Mouse (Mus musculus) kidney, adult 11 months (tissue): ENCODE measurements around the gene Fem1b.
"Not testable (repeated sequence)": the region's sequence is repeated elsewhere in the genome, so short reads cannot be mapped to it uniquely, and the experiment has no call there.

ENCODE experiments used
- DNase-seq: peaks from one replicate; pipeline ENCODE4 v3.0.0; 2022

Gene Fem1b

GRCm38 (mm10) chr9:62811516-62812121, at the start of gene Fem1b:
TSS of gene Fem1b (minus strand) at chr9:62811934.
- peak; percentile 90 for DNase-seq

- DNase-seq = no peak
Measured at GRCm38 (mm10) chr9:62860866-62861265, 49.1 kb upstream of the Fem1b start.

- not testable (repeated sequence) for DNase-seq
Measured at GRCm38 (mm10) chr9:62860102-62860501, 48.4 kb upstream of the Fem1b start.

GRCm38 (mm10) chr9:62858266-62859019, 46.7 kb upstream of the Fem1b start:
- DNase-seq = no peak

- peak; percentile 94 for DNase-seq
Measured at GRCm38 (mm10) chr9:62857719-62858261, 46.1 kb upstream of the Fem1b start, which contains the start of gene Calml4. TSS of gene Calml4 (plus strand) at chr9:62858080.

GRCm38 (mm10) chr9:62857216-62857615, 45.5 kb upstream of the Fem1b start:
- peak; percentile 81 for DNase-seq

- DNase-seq = no peak
Measured at GRCm38 (mm10) chr9:62854483-62854882, 42.7 kb upstream of the Fem1b start.

- no peak for DNase-seq
Measured at GRCm38 (mm10) chr9:62851571-62851970, 39.8 kb upstream of the Fem1b start.

GRCm38 (mm10) chr9:62848641-62849040, 36.9 kb upstream of the Fem1b start:
- DNase-seq = no peak

GRCm38 (mm10) chr9:62847694-62848093, 36.0 kb upstream of the Fem1b start:
- DNase-seq = peak; percentile 73

GRCm38 (mm10) chr9:62844461-62844860, 32.7 kb upstream of the Fem1b start:
- DNase-seq = peak; percentile 71

- no peak for DNase-seq
Measured at GRCm38 (mm10) chr9:62843356-62844024, 31.8 kb upstream of the Fem1b start.

GRCm38 (mm10) chr9:62839172-62839770, 27.5 kb upstream of the Fem1b start:
- DNase-seq = peak; percentile 58

GRCm38 (mm10) chr9:62838506-62839171, 26.9 kb upstream of the Fem1b start, which contains the start of gene Cln6:
TSS of gene Cln6 (plus strand) at chr9:62838785.
- DNase-seq = peak; percentile 86

- no peak for DNase-seq
Measured at GRCm38 (mm10) chr9:62838146-62838505, 26.4 kb upstream of the Fem1b start.

GRCm38 (mm10) chr9:62837611-62838010, 25.9 kb upstream of the Fem1b start:
- no peak for DNase-seq

- no peak for DNase-seq
Measured at GRCm38 (mm10) chr9:62835705-62836446, 24.1 kb upstream of the Fem1b start.

- DNase-seq = no peak
Measured at GRCm38 (mm10) chr9:62834906-62835305, 23.2 kb upstream of the Fem1b start.

GRCm38 (mm10) chr9:62829877-62830276, 18.1 kb upstream of the Fem1b start:
- no peak for DNase-seq

- peak; percentile 98 for DNase-seq
Measured at GRCm38 (mm10) chr9:62828662-62829086, 16.9 kb upstream of the Fem1b start.

- DNase-seq = no peak
Measured at GRCm38 (mm10) chr9:62827939-62828652, 16.4 kb upstream of the Fem1b start.
